Mouse (Mus musculus) left cerebral cortex, adult 11 months (tissue): ENCODE results near the gene Myo10.

ENCODE experiments used
- DNase-seq: peaks from one replicate; pipeline ENCODE4 v3.0.0; 2022; ENCODE audit warnings: low spot score

Gene Myo10

DNA sequence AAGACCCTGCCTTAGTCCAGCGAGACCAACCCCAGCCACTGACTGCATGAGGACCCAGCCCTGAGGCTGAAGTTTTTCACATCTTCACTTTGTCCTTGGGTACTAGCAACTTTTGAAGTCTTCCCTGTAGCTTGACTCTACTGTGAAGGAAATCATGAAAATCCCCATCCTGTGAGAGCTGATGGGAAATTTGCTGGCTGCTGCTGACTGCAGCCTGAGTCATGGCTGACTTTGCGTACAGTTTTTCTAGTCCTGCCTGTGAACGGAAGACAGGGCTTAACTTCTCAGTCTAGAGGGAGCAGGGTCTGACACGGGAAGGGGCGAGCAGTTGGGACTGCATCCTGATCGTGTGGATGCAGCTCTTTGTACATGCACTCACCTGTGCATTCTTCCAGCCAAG is 30.6 kb downstream of the Myo10 start:
- no peak for DNase-seq

GRCm38 (mm10) chr15:25653680-25654079 is 31.4 kb downstream of the Myo10 start:
- no peak for DNase-seq

GRCm38 (mm10) chr15:25662833-25663519 is 40.7 kb downstream of the Myo10 start:
- DNase-seq: no peak

- no peak for DNase-seq
These were observed 47.2 kb downstream of the Myo10 start for GRCm38 (mm10) chr15:25669283-25670247.

DNA sequence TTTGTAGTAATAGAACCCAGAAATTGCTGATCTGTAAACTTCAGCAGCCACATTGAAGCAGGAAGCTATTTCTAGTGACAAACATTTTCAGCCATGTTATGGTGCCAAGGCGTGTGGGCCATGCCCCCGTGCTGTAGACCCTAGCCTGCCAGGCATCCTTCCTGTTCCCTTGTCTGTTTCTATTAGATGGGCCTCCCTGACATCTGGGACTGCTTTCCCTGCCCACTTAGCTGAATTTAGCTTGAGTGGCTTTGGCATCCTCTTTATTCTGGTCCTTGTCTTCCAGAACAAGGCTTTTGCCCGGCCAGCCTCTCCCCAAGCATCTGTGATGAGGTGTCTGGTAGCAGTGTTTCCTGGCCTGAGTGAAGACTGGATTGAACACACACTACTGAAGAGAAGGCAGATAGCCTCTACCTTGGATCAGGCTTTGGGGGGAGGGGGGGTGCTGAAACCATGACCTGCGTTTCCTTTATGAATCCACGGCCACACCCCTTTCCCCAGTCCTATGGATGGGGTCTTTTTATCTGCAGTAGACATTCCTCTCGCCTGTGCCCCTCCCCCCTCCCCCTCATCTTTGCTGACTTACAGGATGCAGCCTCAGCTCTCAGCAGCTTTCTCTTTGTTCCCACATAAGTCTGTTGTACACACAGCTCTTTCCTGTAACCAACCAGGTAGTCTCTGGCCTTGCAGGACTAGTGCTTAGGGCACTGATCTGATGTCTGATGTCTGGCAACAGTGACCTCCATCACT is 51.1 kb downstream of the Myo10 start:
- no peak for DNase-seq

DNA sequence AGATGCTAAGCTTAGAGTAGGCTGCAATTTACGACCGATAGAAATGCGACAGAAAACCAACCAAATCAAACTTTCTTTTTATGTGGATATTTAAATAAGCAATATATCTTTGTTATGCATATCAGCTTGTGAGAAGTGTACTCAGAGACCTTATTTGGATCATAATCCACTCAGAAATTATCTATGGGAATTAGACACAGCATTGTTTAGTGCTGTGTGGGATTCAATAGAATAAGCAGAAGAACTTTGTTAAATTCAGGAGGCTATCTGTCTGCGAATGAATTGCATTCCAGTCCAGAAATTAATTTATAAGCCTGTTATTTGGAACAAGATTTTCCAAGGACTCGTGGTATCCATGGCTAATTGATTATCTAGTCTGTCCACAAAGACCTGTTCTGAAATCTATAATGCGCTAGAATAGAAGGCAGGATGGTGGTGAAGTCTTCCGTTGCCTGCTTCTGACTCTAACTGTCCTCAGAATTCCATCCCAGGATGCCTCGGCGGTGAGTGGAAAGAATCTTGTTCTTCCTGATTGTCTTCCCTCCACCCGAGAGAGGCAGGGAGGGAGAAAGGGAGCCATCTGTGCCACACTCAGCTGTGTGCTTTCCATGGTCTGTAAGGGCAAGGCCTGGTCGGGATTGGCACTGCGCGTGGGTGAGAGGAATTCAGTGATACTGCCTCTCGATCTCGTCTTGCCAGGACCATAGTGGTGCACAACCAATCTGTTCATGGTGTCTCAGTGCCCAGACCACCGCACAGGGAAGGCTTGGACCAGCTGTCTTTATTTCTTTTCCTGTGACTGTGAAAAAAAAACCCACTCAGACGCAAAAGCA is 52.0 kb downstream of the Myo10 start:
- no peak for DNase-seq

GRCm38 (mm10) chr15:25674932-25675250 is 52.6 kb downstream of the Myo10 start:
- DNase-seq: no peak

DNA sequence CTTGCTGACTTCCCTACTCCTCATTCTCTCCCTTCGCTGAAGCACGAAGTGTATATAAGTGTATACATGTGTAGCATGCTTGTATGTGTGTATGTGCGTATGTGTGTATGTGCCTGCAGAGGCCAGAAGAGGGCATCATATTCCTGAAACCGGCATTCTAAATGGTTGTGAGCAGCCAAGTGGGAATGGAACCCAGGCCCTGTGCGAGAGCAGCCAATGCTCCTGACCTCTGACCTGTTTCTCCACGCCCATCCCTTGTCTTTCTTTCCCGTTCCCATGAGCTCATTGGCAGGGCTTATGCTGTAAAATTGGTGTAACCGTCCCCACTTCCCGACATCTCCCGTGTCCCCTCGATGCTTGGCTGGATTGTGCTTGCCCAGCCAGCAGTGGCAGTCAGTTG is 53.0 kb downstream of the Myo10 start:
- DNase-seq: no peak

DNA sequence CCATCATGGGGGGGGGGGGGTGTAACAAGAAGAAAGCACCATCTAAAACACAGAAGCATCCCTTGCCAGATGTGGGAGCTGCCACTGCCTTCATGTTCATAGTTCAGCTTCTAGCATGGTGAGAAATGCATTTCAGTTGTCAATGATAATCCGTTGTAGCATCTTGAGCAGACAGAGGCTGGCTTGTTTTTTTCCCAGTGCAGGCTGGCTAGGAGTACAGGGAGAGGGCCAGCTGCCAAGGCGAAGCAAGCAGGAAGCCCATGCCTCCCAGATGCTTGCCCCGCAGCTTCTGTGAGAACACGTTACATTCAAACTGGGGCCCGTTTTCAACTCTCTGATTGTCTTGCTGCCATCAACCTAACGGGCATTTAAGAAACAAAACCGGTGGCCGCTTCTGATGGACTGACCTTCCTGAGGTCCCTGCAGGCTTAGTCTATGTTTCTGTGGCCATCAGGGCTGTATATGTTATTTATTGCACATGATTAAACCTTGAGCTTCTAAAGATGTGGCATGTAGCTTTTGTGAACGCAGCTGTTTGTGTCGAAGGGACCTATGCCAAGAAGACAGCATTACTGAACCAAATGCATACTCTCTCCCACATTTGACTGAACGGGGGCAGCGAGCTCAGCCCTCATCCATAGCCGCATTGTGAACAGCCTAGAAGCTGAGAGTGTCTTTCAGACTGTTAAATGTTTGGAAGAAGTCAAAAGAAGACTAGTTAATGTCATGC is 53.9 kb downstream of the Myo10 start:
- no peak for DNase-seq

DNA sequence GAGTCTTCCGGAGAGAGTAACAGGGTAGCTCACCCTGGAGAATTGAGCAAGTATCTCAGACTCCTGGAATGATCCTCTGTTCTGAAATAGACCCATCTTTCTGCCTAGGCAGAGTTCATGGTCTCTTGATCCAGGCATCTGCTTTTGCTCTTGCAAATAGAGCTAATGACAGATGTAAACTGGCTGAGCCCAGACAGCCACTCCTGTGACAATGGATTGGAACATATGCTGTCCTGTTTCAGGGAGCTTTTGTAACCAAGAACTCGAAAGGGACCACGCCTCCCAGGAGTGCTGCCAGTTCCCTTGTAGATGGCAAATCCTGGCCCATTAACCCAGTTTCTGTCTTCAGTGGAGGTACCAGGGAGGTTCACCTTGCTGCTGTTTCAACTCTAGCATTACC is 56.8 kb downstream of the Myo10 start:
- no peak for DNase-seq

- no peak for DNase-seq
These were observed 57.3 kb downstream of the Myo10 start for GRCm38 (mm10) chr15:25679616-25680015.

- no peak for DNase-seq
These were observed 58.0 kb downstream of the Myo10 start for GRCm38 (mm10) chr15:25680269-25680818.

- no peak for DNase-seq
These were observed 60.7 kb downstream of the Myo10 start for GRCm38 (mm10) chr15:25682953-25683507.

- DNase-seq: peak; percentile 19
These were observed 62.9 kb downstream of the Myo10 start for GRCm38 (mm10) chr15:25685186-25685585.

GRCm38 (mm10) chr15:25688424-25689283 is 66.3 kb downstream of the Myo10 start:
- DNase-seq: no peak

GRCm38 (mm10) chr15:25689477-25689876 is 67.2 kb downstream of the Myo10 start:
- DNase-seq: no peak

GRCm38 (mm10) chr15:25690066-25690745 is 67.9 kb downstream of the Myo10 start:
- no peak for DNase-seq

DNA sequence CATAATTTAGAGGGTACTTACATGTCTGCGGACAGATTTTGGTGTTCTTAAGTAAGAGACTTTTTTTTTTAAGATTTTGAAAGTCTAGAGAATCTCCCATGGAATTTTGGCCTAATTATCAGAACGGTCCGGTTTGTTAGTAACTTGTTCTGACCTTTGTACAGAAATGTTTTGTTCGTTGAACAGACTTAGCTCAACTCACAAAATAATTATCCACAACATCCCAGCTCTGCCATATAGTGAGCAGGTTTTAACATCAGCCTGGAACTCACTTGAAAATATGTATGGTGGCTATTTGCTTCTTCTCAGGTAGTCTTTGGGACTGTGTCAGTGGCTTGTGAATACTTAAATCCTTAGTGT is 68.4 kb downstream of the Myo10 start:
- DNase-seq: no peak
